Mouse (Mus musculus) 416B (cell line): Measurements from ENCODE around the gene Kcnj5.
A peak's percentile ranks its signal among the peaks of the same experiment; 100 is the strongest.

Experiments
- DNase-seq: peaks from one replicate; pipeline ENCODE4 v3.0.0; 2011; ENCODE audit warnings: low read depth

The Kcnj5 gene

DNA sequence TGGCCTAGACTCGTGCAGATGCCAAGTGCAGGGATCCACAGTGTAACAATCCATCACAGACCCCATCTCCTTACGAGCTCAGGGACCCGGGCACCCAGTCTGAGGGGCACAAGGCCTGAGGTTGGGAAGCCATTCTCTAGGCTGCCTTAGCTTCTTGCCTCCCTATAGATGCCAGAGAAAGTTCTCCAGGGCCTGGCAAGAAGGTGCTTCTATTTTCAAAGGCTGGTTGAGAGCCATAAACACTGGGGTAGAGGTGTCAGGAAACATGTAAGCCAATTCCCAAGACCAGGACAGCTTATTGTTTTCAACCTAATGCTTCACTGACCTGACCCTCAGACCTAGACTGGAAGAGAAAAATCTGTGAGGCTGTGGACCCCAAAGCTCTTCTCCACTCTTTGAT lies 28.2 kb downstream of the Kcnj5 start:
- no peak for DNase-seq

DNA sequence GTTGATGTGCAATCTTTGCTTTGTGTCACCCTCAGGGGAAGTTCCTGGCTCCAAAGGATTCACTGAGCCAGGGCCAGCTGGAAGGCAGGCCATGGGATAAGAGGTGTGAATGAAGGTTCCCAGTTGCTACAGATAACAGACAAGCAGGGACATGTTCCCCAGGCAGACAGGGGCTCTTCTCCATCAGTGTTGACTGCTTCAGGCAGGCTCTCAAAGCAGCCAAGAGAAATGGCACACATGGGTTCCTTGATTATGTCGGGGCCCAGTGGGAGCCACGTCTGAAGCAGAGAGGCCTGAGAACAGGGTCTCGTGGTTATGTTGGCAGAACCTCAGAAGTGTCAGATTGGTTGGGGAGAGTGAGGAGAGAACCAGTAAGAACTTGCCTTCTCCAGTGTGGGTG lies 30.1 kb downstream of the Kcnj5 start:
- DNase-seq = no peak

DNA sequence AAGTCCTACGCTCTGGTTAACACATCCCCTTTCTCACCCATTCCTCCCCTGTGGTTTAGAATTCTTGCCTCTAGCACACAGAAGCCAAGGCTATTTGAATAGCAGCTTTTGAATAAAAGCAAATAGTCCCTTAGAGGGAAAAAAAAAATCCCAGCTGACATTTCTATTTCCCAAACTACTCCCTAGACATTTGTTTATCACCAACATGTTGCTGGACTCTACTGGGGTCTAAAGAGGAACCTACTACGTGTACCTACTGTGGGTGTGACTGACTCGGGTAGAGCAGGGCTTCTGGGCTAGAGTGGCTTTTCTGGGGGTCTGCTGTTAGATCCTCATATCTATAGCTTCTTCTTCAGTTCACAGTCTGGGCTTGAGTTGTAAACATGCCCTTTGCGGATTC lies 31.9 kb downstream of the Kcnj5 start:
- no peak for DNase-seq

DNA sequence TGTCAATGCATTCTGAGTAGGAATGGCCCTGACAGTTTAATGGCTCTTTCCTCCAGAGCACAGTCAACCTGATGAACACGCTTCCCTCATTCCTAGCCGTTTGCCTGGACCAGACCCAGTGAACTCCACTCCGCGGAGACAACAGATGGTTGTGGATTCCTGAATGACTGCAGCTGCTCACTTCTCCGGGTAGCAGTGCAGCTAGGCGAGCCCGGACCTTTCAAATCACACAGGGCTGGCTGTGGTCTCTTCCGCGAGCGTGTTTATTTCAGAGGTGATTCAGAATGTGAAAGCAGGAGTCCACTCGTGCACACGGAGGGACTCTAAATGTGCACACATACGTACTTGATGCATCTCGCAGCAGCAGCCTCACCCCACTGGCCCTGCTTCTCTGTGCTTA lies 32.4 kb downstream of the Kcnj5 start:
- DNase-seq = no peak

DNA sequence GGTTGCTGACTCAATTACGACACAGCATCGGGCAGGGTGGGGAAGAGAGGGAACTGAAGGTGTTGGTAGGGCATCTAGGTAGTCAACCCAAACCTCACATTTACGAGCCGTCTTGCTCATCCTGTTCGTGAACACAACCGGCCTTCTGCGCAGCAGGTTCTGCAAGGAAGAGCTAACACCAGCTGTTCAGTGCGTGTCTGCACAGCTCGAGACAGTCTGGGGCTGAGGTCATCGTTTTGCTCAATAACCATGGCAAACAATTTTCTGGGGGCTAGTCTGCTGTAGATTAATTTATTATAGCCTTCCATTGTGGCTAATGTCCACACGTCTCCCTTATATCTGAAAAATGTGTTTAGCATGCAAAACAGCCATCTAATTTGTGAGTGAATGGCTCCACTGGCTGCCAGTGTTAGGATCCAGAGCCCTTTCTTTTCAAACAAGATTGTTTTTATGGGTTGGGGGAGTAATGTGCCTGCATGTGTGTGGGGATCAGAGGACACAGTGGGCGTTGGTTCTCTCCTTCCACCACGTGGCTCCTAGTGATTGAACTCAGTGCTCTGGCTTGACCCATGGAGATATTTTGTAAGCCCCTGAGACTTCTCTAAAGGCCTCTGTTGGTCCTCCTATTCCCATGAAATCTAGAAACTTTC lies 41.5 kb downstream of the Kcnj5 start:
- no peak for DNase-seq

DNA sequence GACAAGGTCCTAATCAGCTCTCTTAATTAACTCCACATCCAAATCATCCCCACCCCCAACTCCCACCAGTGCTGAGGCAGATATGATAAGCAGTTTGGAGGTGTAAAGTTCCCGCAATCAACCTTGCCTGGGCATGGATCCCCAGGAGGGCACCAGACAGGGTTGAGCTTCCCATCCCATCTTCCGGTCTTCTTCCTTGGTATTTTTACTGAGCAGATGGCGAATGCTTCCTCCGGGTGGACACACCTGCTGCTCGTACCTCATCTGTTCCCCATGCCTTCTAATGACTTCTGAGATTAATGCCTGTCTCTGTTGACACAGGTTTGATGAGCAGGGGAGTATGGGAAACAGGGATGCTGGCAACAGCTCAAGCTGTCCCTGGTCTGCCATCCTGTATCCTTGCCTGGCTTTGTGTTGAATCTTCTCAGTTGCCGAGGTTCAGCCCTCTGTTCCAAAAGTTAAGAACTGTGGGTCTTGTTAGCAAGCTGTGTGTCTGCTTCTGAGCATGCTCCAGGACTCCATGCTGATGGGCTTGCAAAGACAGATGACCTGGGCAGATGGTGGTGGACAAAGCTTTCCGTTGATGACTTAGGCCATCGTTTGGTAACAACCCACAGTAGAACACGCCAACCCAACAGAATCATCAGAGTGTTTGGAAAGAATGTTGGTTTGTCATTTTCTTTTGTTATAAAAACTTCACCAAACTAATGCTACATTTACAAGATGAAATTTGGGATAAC lies 48.9 kb downstream of the Kcnj5 start:
- no peak for DNase-seq

DNA sequence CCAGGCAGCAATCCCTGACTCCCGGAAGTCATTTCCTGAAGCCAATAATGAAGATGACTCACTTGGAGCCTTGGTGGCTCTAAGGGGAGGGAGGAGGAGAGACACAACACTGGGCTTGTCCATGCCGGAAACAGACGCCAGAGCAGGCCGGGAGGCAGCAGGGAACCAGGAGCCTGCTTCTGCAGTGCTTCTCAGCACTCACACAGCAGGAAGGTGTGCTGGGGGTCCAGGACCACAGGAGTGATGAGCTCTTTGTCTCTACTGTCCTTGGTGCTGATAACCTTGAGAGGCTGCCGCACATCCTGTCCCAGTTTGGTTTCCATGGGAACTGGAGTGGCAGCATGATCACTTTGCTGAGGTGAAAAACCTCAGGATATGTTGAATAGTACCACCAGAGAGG lies 51.5 kb downstream of the Kcnj5 start:
- DNase-seq = no peak

DNA sequence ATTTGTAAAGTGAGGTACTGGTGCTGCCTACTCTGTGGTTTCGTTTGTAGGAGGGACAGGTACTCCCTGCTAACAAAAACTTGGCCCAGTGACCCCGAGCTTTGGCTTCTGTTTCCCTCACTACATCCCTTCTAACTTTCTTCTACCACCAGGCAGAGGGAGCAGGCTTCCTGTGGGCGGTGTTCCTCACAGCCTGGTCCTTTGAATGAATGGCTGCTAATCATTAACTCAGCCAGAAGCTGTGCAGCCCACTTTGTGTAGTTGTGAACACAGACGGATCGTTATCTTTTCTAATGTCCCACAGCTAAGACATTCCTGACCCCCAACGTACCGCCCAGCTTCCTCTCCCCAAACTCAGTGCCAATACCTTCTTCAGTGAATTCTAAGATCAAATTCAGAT lies 52.5 kb downstream of the Kcnj5 start:
- DNase-seq = no peak

DNA sequence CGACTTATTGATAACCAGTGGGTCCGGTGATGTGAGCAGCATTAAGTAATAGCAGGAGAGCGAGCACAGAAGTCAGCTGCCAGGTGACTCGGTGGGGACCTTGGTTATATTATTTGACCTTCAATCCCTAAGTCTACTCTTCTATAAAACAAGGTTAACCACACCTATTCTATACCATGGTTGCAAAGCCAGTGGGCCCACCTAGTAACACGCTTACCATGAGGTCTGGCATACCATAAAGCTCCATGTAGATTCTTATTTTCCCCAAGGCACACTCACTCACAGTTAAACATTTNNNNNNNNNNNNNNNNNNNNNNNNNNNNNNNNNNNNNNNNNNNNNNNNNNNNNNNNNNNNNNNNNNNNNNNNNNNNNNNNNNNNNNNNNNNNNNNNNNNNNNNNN lies 60.6 kb downstream of the Kcnj5 start:
- DNase-seq = no peak

DNA sequence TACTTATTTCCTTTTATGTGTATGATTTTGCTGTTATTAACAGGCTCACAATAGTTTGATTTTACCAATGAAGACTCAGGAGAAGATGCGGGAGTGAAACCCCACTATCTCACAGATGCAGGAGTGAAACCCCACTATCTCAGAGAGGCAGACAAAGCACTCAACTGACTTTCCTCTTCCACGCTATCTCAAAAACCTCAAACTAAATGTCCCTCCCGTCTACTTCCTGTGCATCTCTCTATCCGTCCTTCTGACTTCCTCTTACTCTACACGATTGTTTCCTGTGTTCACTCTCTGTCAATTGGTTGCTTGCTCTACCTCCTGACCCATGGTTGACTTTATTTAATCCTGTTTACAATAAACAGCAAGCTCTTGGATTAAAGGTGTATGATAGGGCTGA lies 63.7 kb downstream of the Kcnj5 start:
- peak; percentile 73 for DNase-seq

DNA sequence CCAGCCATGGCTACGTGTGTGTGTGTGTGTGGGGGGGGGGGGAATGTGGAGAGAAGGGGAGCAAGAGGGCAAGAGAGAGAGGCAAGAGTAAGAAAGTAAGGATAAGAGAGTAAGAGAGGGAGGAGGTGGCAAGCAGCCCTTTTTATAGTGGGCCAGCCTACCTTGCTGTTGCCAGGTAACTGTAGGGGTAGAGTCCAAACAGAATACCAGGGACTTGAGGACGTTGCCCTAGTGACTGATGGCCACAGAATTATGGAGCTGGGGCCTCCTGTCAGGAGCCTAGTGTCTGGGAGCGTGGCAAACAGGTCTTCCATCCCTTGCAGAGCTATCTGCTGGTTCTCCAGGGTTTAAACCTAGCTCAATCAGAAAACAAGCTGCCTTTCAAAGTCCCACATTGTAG lies 64.4 kb downstream of the Kcnj5 start:
- DNase-seq = no peak

DNA sequence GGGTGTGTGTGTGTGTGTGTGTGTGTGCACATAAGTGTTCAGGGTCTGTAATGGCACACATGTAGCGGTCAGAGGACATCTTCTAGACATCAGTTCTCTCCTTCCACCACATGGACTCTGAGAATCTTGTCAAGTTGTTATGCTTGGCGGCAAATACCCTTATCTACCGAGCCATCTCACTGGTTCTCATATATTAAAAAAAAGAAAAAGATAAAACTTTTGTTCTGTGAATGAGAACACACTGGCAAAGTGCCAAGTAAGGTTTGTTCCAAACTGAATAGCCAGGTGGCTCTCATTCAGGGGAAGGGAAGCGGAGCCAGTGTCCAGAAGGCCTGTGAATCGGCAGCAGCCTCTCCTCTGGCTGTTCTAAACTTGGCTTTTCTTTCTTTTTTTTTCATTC lies 66.1 kb downstream of the Kcnj5 start:
- DNase-seq = no peak

DNA sequence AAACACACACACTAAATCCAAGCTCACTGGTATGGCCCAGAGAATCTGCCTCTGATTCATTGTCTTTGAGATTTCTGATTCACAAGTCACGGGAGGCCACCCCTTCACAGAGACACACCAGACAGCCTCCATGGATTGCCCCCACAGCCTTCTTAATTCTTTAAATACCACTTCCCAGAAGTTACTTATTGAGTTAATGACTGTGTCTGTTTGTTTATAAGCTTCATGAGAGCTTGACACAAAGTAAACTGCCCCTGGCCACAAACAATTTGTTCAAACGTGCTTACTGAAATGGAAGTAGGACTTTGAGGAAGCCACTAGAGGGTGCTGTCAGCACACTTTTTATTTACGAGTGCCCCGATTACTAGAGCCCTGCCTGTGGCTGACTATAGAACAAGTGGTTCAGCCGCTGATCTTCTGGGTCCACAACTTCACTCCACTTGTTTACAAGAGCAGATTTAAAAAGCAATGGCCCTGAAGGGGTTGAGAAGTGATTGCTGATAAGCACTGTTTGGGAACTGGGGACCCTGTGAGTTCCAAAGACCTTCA lies 72.2 kb downstream of the Kcnj5 start:
- peak; percentile 83 for DNase-seq
